Mouse (Mus musculus): ENCODE data around the gene Sdc4. TPM values are rescaled to one million over a fixed set of nuclear protein-coding genes. Genes with fewer than 3 reads are reported as not detected.

Sdc4 gene
- total RNA-seq, 2 experiments from 2014 or later: 0.76 to 0.88 TPM

DNA sequence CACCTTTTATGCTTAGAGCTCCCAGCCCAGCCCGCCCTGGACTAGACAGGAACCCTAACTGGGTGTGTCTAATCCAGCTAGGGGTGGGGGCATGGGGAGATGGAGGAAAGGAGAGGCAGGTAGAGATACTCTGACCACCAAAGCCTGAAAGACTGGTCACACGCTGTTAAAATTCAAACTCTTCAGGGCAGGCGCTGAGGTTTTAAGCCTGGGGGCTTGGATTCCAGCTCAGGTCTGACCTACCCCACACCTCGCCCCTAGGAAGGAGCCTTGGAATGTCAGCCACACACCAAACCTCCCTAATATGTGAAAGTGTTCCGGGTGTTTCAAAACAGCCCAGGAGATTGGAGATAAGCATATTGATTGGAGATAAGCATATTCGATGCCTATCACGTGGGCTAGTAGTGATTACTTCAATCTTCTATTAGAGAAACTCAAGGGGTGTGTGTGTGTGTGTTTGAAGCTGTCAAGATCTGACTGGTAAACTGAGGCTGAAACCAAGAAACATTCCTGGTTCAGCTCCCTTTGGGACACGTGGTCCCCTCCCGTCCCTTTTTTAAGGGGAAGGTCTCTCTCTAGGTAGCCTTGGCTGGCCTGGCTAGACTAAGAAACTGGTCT, 10.3 kb downstream of the Sdc4 start:
- ATAC-seq (ENCODE audit: poor library complexity, severe bottlenecking): no peak

DNA sequence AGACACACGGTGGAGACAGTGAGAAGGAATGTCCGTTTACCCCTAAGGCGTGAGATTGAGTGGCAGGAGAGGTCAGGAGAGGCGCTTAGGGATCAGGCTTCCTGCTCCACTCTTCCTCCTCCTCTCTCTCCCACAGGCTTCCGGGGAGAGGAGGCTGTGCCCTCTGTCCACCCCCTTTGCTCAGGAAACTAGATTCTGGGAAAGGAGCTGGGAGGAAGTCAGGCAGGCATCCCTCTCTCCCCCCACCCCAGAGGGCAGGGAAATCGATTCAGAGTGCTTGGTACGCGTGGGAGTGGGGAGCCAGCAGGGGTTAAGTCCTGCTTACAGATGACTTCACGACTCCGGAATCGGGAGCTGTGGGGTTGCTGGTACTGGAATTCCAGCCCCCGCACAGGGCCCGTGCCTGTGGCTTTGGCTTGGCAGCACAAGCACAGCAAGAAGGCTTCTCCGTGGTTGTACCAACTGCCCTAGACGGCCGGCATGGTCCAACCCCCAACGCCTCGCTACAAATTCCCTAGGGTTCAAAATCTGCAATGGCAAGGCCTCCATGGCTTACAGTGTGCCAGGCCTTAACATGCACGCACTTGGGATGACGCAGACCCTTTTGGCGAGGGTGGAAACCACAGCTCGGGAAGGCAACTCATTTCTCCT, 11.0 kb downstream of the Sdc4 start:
- no peak for ATAC-seq (ENCODE audit: poor library complexity, severe bottlenecking)

DNA sequence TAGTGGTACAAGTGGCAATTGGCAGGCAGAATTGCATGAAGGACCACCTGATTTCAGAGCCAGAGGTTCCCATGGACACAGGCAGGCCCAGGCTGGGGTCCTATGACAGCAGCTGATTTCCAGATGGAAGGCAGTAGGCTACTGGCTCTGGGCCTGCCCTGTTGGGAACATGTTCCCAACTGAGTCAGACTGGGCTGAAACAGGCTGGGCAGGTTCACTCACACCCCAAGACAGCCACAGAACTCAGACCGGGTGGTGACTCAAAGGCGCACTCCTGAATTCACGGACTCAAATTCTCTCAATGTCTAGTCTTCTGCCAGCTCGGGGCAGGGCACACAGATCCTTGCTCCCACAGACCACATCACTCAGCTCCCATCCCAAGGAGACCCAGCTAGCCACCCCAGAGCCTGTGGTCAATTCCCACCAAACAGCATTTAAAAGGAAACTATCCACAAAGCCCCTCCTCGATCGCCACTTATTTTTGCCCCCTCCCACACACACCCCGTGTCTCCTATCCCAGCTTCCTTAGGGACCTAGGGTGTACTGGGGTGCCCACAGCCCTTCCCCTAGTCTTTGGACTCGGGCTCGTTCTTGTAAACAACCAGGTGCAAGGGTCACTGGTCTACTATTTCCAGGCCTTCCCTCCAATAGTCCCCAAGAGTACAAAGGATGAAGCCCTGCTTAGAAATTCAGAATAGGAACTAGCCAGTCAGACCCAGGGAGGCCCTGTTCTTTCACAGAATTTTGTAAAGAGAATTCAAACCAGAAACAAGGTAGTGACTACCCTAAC, 11.8 kb downstream of the Sdc4 start:
- ATAC-seq (ENCODE audit: poor library complexity, severe bottlenecking): no peak

DNA sequence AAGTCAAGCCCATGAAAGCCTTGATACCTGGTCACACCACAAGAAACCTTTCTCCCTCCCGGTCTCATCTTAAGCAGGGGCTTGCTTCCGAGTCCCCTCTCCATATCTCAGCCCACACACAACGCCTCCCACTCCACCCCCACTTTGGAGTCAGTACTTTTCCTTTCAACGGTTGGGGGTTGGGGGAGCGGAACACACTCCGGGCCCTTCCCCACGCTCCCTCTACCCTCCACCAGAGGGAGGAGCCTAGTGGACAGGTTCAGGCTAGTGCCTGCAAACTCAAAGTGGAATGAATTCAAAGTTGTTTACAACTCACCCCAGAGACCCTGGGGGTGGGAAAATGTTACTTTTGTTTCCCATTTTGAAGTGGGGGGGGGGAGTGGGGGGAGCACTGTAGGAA, 13.0 kb downstream of the Sdc4 start:
- ATAC-seq (ENCODE audit: poor library complexity, severe bottlenecking): no peak

DNA sequence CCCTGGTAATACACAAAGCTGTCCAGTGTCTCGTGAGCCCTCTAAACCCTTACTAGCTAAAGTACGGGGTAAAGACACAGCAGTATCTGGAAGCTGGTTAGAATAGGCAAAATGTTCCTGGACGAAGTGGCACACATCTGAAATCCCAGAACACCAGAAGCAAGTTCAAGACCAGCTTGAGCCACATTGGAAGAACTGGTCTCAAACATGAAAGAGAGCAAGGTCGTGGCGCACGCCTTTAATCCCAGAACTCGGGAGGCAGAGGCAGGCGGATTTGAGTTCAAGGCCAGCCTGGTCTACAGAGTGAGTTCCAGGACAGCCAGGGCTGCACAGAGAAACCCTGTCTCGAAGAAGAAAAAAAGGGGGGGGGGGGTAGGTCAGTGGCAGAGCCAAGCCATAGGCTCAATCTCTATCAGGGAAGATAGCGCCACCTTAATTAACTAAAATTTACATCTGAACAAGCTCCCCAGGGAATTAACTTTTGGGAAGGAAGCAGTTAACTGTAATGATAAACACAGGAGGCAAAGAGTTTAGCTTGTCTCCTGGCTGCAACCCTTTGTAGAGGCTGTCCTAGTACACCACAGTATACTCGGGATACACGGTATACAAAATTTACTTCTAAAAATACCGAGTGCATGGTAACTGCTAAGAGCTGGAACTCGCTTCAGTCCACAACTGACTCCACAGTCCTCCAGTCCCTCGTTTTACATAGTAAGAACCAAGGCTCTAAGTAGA, 13.6 kb downstream of the Sdc4 start:
- no peak for ATAC-seq (ENCODE audit: poor library complexity, severe bottlenecking)

DNA sequence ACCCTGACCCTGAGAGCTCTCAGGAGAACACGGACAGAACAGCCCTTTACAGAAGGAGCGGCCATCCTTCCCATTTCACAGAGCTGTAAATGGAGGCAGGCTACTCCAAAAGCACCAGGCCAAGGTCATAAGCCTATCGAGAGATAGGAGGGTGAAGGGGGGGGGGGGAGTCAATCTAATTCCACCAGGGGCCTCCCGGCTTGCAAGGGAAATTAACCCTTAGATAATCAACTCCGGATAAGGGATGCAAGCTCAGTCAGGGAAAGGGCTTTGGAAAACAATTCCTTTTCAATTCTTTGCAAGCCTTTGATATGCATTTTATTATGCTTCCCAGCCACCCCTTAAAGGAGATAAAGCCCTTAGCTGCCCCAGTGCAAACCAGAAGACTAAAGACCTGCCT, 15.2 kb downstream of the Sdc4 start:
- ATAC-seq (ENCODE audit: poor library complexity, severe bottlenecking): no peak

DNA sequence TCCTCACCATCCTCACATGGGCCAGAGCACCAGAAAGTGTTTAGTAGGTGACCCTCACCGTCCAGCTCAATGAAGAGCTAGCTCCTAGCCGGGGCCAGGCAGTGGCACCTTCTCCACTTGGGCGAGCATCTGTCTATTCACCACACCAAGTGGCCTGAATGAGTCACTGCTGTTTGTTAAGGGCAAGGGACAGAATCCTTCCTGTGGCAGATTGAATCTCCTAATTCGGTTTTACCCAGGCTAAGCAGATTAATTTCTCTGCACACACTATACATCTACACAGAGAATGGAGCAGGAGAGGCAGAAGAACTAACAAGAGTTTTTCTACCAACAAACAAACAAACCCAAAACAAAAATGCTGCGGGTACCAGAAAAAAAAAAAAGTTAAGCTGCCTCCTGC, 16.7 kb downstream of the Sdc4 start:
- ATAC-seq (ENCODE audit: poor library complexity, severe bottlenecking): no peak

DNA sequence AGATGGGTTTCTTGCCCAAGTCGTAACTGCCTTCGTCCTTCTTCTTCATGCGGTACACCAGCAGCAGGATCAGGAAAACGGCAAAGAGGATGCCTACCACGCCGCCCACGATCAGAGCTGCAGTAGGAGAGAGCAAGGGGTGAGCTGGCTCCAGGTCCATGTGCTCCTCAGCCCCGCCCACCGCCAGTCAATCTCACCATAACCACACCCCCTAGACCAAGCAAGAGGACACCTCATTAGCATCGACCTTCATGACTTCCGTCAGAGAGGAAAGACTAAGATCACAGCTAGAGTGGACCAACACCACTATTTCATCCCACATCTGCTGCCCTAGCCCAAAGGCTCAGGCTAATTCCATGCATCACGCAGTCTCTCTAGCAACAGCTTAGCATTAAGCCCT, 17.6 kb downstream of the Sdc4 start:
- no peak for ATAC-seq (ENCODE audit: poor library complexity, severe bottlenecking)

DNA sequence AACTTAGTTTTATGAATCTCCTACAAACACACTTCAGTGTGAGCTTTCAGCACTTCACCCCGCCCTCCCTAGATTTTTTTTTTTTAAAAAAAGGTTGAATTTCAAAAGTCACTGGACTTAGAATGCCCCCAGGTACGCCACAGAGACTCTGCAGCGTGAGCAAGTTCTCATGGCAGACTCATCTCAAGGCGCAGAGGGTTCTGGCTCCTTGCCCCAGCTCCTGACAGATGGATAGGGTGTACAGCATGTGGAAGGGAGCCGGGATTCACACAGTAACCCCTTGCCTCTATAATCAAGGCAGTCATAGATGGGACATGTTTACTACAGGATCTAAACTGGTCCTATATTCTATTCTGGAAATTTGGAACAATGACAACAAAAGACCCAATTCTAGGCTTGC, 18.3 kb downstream of the Sdc4 start:
- no peak for ATAC-seq (ENCODE audit: poor library complexity, severe bottlenecking)

DNA sequence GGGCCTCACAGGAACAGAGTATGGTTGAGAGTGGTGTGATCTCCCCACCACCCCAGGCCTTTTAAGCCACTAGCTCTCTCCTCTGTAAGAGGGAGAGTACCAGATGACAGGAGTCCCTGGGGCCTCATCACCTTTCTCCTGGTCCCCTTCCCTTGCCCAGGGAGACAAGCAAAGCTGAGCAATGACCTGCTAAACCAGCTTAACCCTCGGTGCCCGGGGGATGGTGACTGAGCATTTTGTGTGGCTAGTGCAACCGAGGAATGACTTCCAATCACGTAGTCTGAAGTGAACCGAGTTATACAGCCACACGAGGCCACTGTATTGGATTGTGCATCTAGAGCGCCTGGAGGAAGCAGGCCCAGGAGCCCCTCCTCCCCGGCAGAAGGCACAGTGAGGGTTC, 19.3 kb downstream of the Sdc4 start:
- no peak for ATAC-seq (ENCODE audit: poor library complexity, severe bottlenecking)

DNA sequence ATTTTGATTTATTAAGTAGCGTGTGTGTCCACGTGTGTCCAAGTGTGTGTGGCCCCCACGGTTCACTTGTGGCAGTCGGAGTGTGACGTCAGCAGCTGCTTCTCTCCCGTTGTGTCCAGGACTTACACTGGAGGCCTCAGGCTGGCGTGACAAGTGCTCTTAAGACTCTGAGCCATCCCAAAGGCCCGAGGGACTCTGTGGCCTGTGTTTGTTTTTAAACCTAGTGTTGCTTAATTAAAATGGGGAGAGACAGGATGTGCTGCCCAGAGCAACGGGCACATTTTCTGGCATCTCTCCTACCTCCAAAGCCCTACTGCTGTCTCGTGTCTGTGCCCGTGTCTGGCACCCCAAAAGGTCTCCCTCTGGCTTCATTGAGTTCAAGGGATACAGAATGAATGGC, 20.2 kb downstream of the Sdc4 start:
- ATAC-seq (ENCODE audit: poor library complexity, severe bottlenecking): no peak

DNA sequence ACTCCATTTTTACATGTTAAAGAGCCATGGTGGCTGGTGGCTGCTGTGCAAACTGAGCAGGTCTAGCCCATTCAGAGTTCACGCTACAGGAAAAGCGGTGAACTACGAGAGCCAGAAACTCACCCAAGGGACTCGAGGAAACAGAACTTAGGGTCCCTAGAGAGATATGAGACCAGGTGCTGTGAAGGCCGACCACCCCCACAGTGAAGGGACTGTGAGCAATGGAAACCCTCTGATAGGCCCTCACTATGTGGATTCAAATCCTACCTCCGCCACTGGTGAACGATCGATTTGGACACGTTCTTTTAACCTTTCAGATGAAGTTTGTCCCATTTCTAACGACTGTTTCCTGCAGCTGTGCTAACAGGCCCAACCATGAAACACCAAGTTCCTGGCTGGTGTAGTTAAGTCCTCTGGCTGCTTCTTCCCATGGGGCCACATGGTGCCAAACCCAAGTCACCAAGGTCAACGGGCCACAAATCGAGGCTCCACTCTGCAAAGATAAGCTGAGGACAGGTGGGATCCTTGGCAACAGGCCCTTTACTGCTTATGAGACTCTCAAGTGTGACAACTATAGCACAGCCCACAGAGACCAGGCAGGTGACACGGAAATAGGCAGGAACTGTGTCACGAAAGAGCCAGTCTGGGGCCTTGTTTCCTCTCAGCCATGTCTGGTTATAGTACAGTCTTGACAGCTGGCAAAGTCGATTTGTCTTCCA, 20.9 kb downstream of the Sdc4 start:
- ATAC-seq (ENCODE audit: poor library complexity, severe bottlenecking): no peak

DNA sequence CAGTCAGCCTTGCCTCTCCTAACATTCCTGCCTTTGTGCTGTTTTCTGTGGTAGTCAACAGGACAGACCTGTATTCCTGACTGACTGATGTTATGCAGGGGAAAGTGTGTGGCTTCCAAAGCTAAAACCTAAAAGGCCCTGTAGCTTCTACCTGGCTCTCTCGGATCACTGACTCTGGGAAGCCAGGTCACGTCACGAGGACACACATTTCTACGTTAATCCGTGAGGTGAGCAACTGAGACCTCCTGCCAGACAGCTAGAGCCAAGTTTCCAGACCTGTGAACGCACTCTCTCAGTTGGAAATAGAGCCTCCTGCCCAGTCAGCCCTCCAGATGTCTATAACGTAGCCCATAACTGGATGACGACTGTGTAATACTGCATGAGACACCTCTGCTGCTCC, 21.7 kb downstream of the Sdc4 start:
- ATAC-seq (ENCODE audit: poor library complexity, severe bottlenecking): no peak

DNA sequence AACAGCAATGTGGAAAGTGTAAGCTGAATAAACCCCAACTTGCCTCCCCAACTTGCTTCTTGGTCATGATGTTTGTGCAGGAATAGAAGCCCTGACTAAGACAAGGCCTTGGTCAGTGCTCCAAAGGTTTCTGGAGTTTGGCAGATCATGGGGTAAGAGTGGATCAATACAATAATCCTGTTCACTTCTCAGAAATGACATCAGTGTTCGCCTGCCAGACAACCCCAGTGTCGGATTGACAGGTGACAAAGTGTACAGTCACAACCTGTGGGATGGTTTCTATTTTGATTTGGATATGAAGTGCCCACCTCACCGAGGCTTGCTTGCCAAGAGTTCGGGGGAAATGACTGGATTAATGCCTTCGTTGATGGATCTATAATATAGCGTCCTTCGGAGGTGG, 22.4 kb downstream of the Sdc4 start:
- no peak for ATAC-seq (ENCODE audit: poor library complexity, severe bottlenecking)

DNA sequence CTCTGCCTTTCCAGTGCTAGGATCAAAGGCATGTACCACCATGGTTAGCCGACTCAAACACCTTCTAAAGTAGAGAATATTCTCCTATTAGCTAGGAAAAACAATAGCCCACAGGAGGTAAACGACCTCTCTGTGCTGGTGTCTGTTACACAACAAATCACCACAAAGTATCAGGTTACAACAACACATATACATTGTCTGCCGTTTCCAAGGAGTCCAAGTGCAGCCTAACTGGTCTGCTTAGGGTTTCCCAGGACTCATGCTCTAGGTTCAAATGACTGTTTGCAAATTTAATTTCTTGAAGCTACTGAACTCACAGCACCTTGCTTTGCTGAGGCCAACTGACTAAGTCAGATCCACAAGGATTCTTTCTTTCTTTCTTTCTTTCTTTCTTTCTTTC, 24.2 kb downstream of the Sdc4 start:
- ATAC-seq (ENCODE audit: poor library complexity, severe bottlenecking): no peak

DNA sequence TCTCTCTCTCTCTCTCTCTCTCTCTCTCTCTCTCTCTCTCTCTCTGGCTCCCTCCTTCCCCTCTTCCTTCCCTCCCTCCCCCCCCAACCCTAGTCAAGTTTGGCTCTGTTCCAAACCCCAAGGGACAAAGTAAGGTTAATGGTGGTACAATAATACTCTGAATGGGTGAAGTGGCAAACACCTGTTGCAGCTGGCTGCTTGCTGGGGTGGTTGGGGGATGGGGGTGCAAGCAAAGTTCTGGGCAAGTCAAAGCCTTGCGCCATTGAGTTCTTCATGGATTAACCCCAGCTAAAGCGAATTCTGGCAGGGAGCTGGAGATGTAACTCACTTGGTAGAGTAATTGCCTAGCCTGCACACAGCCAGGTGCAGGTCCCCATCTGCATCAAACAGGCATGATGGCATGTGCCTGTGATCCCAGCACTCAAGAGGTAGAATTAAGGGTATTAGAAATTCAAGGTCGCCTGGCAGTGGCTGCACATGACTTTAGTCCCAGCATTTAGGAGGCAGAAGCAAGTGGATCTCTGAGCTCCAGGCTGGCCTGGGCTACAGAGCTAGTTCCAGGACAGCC, 25.3 kb downstream of the Sdc4 start:
- ATAC-seq (ENCODE audit: poor library complexity, severe bottlenecking): no peak

DNA sequence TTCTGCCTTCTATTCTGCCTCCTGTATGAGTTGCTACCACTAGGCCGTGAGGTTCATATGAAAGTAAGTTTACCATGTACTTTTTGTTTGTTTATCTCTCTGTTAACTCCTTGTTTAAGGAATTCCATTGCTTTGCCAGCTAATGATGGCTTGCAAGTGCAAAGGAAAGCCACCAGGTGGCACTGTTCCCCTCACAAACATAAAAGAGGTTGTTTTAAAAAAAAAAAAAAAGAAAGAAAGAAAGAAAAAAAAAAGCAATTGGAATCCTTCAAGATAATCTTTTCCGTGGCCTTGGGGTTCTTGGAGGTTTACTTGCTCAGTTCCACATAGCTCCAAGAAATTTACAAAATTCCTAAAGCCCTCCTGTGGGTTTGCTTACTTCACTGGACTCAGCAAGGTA, 26.5 kb downstream of the Sdc4 start:
- ATAC-seq (ENCODE audit: poor library complexity, severe bottlenecking): peak; percentile 38; the same call in 1 of the 2 replicates

DNA sequence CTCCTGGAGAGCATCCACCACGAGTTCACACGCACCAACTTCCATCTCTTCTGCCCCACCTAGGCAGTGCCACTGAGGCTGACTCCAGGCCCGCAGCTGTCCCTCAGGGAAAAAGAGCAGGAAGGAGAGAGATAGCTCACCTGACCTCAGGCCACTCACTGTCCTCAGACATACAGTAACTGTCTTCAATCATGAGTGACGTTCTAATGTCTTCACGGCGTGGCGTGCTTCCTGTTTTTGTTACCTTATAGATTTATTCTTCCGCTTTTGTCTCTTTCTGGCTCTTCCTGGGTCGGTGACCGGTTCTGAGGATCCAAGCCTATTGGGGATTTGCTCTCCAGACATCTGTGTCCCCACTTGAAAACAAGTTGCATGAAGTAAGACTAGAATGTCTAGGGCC, 29.1 kb downstream of the Sdc4 start:
- ATAC-seq (ENCODE audit: poor library complexity, severe bottlenecking): peak; percentile 33; the same call in 1 of the 2 replicates

DNA sequence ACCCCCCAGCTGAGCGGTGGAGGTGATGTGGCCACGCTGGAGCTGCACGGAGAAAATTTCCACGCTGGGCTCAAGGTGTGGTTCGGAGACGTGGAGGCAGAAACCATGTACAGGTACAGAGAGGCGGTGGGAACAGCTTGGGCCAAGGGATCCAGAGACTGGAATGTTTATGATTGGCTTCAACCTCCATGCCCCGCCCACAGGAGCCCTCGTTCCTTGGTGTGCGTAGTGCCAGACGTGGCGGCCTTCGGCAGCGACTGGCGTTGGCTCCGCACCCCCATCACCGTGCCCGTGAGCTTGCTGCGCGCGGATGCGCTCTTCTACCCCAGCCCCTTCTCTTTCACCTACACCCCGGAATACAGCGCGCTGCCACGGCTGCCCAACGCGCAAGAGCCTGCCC, 29.5 kb downstream of the Sdc4 start:
- ATAC-seq (ENCODE audit: poor library complexity, severe bottlenecking): 0 out of 2 replicates have a peak, but pooled peaks have one; percentile 10

DNA sequence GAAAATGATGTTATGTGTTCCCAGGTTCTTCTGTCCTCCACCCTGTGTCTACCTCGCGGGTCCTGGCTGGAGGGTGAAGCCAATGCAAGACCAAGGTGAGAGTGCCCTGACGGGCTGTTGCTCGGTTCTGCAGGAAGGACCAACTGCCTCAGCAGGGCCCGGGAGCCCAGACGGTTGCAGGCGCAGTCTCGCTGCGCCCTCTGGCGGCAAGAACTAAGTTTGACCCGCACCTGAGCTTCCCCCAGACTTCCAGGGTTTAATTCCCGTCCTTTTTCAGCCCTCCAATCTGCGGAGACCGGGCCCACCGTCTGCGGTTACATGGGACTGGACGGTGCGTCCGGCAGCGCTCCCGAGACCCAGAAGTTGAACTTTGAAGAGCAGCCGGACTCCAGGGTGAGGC, 36.0 kb downstream of the Sdc4 start:
- ATAC-seq (ENCODE audit: poor library complexity, severe bottlenecking): peak; percentile 87
